Mouse (Mus musculus) cortical plate, adult 2 months (tissue): Measurements from ENCODE around the gene Ube2b. TPM values are rescaled to one million over a fixed set of nuclear protein-coding genes. Genes with fewer than 3 reads are reported as not detected.

ENCODE experiments used
- H3K27ac ChIP-seq: fragments of 200-500 bp; 2 replicates; pipeline ENCODE4 v1.5.1; 2012; ENCODE audit warnings: low read length, control low read depth, inconsistent platforms; ENCODE audit not compliant: insufficient read depth
- H3K4me1 ChIP-seq: fragments of 200-500 bp; 2 replicates; pipeline ENCODE4 v1.6.1; 2011; ENCODE audit warnings: low read length; ENCODE audit not compliant: control insufficient read depth, insufficient read depth
- H3K4me3 ChIP-seq: fragments of 200-500 bp; 2 replicates; pipeline ENCODE4 v1.5.1; 2011; ENCODE audit warnings: mild to moderate bottlenecking, low read length, control low read depth; ENCODE audit not compliant: insufficient read depth
- CTCF ChIP-seq: fragments of 200-500 bp; IDR thresholded peaks from 2 replicates; pipeline ENCODE4 v1.5.1; 2011; ENCODE audit warnings: mild to moderate bottlenecking, control low read depth, low read length; ENCODE audit not compliant: insufficient read depth; ENCODE audit errors: extremely low read depth
- POLR2A ChIP-seq: fragments of 200-500 bp; IDR thresholded peaks from 2 replicates; pipeline ENCODE4 v1.6.1; 2011; ENCODE audit warnings: mild to moderate bottlenecking, low read length, control low read depth; ENCODE audit not compliant: insufficient read depth; ENCODE audit errors: extremely low read depth
- polyA plus RNA-seq: library from polyadenylated mRNA; depleted of rRNA; stranded (reverse); fragments of >200 nt; gene quantifications from 2 replicates; pipeline ENCODE4 v1.2.3, GENCODE M21; 2012

Ube2b gene
- polyA plus RNA-seq, 1 experiment = 234 TPM

DNA sequence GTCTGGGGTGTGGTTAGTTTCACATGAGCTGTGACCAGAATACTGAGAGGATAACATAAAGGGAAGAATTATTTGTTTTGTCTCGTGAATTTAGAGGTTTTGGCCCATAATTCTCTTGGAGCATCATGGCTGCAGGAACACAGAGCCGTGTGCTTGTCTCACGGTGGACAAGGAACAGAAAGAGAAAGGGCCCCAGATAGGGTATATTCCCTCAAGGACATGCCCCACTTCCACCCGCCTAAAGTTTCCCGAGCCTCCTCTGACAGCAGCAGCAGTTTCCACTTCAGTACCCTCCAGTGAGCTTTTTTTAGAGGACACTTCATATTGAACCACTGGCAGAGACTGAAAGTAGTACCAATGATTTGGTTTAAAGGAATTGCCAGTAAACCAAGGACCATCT is 11.0 kb upstream of the Ube2b start:
- Histone ChIP-seq H3K4me1 (no peaks in the 10 kb centered on the region), H3K27ac (no peak overlapping the region), H3K4me3 (no peak overlapping the region)
- no peak for TF ChIP-seq POLR2A
- TF ChIP-seq CTCF = no peak

GRCm38 (mm10) chr11:52011011-52011410 is 10.4 kb upstream of the Ube2b start:
- TF ChIP-seq POLR2A (no peak), CTCF (no peak)
- no peak overlapping the region for H3K4me3 ChIP-seq
- no peaks in the 10 kb centered on the region for H3K4me1 ChIP-seq
- no peak overlapping the region for H3K27ac ChIP-seq

GRCm38 (mm10) chr11:52005586-52005985 is 5.0 kb upstream of the Ube2b start:
- H3K4me3 ChIP-seq = no peak overlapping the region

DNA sequence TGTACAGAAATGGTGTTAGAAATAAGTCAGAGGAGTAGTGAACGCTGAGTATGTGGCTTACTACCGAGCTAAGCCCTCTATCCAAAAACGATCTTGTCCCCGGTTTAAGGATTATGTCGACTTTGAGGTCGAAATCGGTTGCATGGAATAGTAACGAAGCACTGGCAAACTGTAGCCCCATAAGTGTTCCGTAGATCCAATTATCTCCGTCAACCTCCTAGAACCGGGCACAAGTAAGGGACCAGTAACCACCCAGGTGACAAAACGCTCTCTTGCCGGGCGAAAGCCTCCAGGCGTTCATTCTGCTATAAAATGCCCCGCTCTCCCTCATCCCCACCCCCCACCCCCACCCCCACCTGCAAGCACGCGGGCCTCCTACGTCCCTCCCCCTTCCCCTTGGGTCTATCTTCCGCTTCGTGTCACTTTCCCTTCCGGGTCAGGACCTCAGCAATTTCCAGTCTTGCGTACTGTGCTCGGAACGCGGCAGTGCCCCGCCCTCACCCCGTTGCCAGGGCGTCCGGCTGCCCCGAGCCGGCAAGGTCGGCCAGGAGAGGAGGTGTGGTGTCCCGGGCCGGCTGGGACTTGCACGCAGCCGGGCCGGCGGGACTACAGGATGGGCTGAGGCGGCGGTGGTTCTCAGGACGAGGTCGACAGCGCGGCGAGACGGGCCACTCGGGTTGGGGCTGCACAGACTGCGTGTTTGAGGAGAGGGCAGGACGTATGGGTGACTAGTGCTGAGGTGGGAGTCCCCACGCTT is 3.4 kb upstream of the Ube2b start, which contains the start of gene Cdkl3:
Gene Cdkl3 (plus strand): TSS at position 450 of the 757 bp plus-strand sequence.
- TF ChIP-seq CTCF (no peak), POLR2A (0 out of 2 replicates have a peak, but pooled peaks have one; percentile 34)
- Histone ChIP-seq H3K4me1 (no peaks in the 10 kb centered on the region; the same call in 1 of the 2 replicates), H3K4me3 (peak within 1 kb of the TSS; percentile 58), H3K27ac (peak within 1 kb of the TSS; percentile 75)

More at GRCm38 (mm10) chr11:52005586-52005985, 5.0 kb upstream of the Ube2b start:
- TF ChIP-seq CTCF = no peak
- no peak for TF ChIP-seq POLR2A
- H3K27ac ChIP-seq = no peak overlapping the region
- H3K4me1 ChIP-seq = no peaks in the 10 kb centered on the region; the same call in 1 of the 2 replicates

DNA sequence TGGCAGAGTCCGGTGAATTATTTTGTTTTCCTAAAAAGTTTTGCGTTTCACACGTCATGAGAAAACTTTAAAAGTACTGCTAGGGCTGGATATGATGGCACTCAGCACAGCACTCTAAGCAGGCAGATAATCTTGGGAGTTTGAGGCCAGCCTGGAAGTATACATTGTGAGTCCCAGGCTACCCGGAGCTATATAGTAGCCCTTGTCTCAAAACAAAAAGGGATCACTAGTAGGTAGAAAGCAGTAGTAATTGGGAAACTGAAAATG is 2.9 kb upstream of the Ube2b start:
- no peaks in the 10 kb centered on the region; the same call in 1 of the 2 replicates for H3K4me1 ChIP-seq
- TF ChIP-seq CTCF (no peak), POLR2A (no peak)
- peak overlapping the region; percentile 58 for H3K4me3 ChIP-seq
- peak overlapping the region; percentile 75; the same call in 1 of the 2 replicates for H3K27ac ChIP-seq

- no peaks in the 10 kb centered on the region; the same call in 1 of the 2 replicates for H3K4me1 ChIP-seq
- no peak overlapping the region for H3K4me3 ChIP-seq
- TF ChIP-seq CTCF = no peak
- TF ChIP-seq POLR2A = no peak
- no peak overlapping the region for H3K27ac ChIP-seq
Observed at GRCm38 (mm10) chr11:52002842-52003504, 2.4 kb upstream of the Ube2b start.

- no peak overlapping the region for H3K27ac ChIP-seq
- TF ChIP-seq POLR2A = no peak
- H3K4me3 ChIP-seq = no peak overlapping the region
- peaks cover under 1% of the 10 kb centered on the region; the same call in 1 of the 2 replicates for H3K4me1 ChIP-seq
Observed at GRCm38 (mm10) chr11:52001861-52002260, 1.3 kb upstream of the Ube2b start.

GRCm38 (mm10) chr11:52001341-52001740 is 779 bp upstream of the Ube2b start:
- Histone ChIP-seq H3K4me3 (no peak overlapping the region), H3K4me1 (peaks cover 2% of the 10 kb centered on the region; the same call in 1 of the 2 replicates), H3K27ac (no peak overlapping the region)
- TF ChIP-seq CTCF = no peak
- no peak for TF ChIP-seq POLR2A

GRCm38 (mm10) chr11:51999611-52000289 is 812 bp downstream of the Ube2b start:
- TF ChIP-seq POLR2A = no peak
- TF ChIP-seq CTCF = no peak
- Histone ChIP-seq H3K4me1 (peaks cover 2% of the 10 kb centered on the region; the same call in 1 of the 2 replicates), H3K4me3 (peak overlapping the region; percentile 88), H3K27ac (peak overlapping the region; percentile 88)
